Mouse (Mus musculus): ENCODE data around the gene Arl6ip1. TPM values are rescaled to one million over a fixed set of nuclear protein-coding genes. Genes with fewer than 3 reads are reported as not detected.
A peak's percentile ranks its signal among the peaks of the same experiment; 100 is the strongest.
"Not testable (repeated sequence)": the region's sequence is repeated elsewhere in the genome, so short reads cannot be mapped to it uniquely, and the experiment has no call there.

Arl6ip1 gene
- 100 to 1,000 TPM; 637 to 665 TPM for polyA plus RNA-seq (2017; shearing (Covaris generic))

GRCm38 (mm10) chr7:118129430-118130041 is at the start of gene Arl6ip1:
Gene Arl6ip1 (minus strand): TSS chr7:118129662.
- ATAC-seq, result peak; percentile 96

GRCm38 (mm10) chr7:118175821-118176355 is 46.4 kb upstream of the Arl6ip1 start:
- ATAC-seq, result no peak

GRCm38 (mm10) chr7:118170125-118170524 is 40.7 kb upstream of the Arl6ip1 start:
- not testable (repeated sequence) for ATAC-seq

GRCm38 (mm10) chr7:118163006-118163405 is 33.5 kb upstream of the Arl6ip1 start:
- no peak for ATAC-seq

- ATAC-seq, result no peak
Measured at GRCm38 (mm10) chr7:118160121-118160520, 30.7 kb upstream of the Arl6ip1 start.

- no peak for ATAC-seq
Measured at GRCm38 (mm10) chr7:118156461-118156860, 27.0 kb upstream of the Arl6ip1 start.

GRCm38 (mm10) chr7:118154150-118154549 is 24.7 kb upstream of the Arl6ip1 start:
- ATAC-seq, result no peak

GRCm38 (mm10) chr7:118143602-118144001 is 14.1 kb upstream of the Arl6ip1 start:
- no peak for ATAC-seq

GRCm38 (mm10) chr7:118143123-118143522 is 13.7 kb upstream of the Arl6ip1 start:
- no peak for ATAC-seq

GRCm38 (mm10) chr7:118141271-118141670 is 11.8 kb upstream of the Arl6ip1 start:
- ATAC-seq, result no peak

- no peak for ATAC-seq
Measured at GRCm38 (mm10) chr7:118135128-118135527, 5.7 kb upstream of the Arl6ip1 start.

GRCm38 (mm10) chr7:118128925-118129429 is 485 bp downstream of the Arl6ip1 start:
- ATAC-seq, result peak; percentile 12

- ATAC-seq, result no peak
Measured at GRCm38 (mm10) chr7:118126219-118126875, 3.1 kb downstream of the Arl6ip1 start.

GRCm38 (mm10) chr7:118125736-118126135 is 3.7 kb downstream of the Arl6ip1 start:
- ATAC-seq, result no peak

GRCm38 (mm10) chr7:118123512-118124411 is 5.7 kb downstream of the Arl6ip1 start:
- no peak for ATAC-seq

- no peak for ATAC-seq
Measured at GRCm38 (mm10) chr7:118122235-118122634, 7.2 kb downstream of the Arl6ip1 start.

GRCm38 (mm10) chr7:118120654-118121053 is 8.8 kb downstream of the Arl6ip1 start:
- no peak for ATAC-seq

GRCm38 (mm10) chr7:118119946-118120345 is 9.5 kb downstream of the Arl6ip1 start:
- ATAC-seq, result peak; percentile 74

- no peak for ATAC-seq
Measured at GRCm38 (mm10) chr7:118119142-118119541, 10.3 kb downstream of the Arl6ip1 start.

- no peak for ATAC-seq
Measured at GRCm38 (mm10) chr7:118118426-118118825, 11.0 kb downstream of the Arl6ip1 start.

- ATAC-seq, result no peak
Measured at GRCm38 (mm10) chr7:118117539-118118210, 11.8 kb downstream of the Arl6ip1 start.
